Comparison of ENCODE assay signal across 23 mouse cellular contexts in genomic region chr13:63037906-63038305, GRCm38 (mm10).
DNase-seq lines count a peak whose midpoint lies in the region; ATAC-seq lines count a peak whose summit lies in the region.
"Had no signal": no experiment of that assay in that cellular context is flagged by ENCODE, and none has a peak within 500 bp of the region (broad histone marks: within the 10 kb centered on the region; RNA-seq: fewer than 3 reads in every experiment).

No protein-coding gene starts in this region.

- H3K4me1 ChIP-seq in kidney, embryonic 16.5 days (ENCODE audit: insufficient read depth, low read length) = peaks cover 14% of the 10 kb centered on the region
- peaks cover 22% of the 10 kb centered on the region for H3K4me1 ChIP-seq in lung, embryonic 15.5 days

- no peaks in the 10 kb centered on the region for H3K9me3 ChIP-seq in kidney, embryonic 16.5 days (ENCODE audit: low read length)
- no peaks in the 10 kb centered on the region for H3K9me3 ChIP-seq in lung, embryonic 15.5 days
- H3K9me3 ChIP-seq: heart, embryonic 10.5 days; hindbrain, embryonic 15.5 days; liver, embryonic 12.5 days had no signal

- no peak for ATAC-seq in kidney, embryonic 16.5 days (ENCODE audit: low FRiP score, low TSS enrichment)
- ATAC-seq in lung, embryonic 15.5 days (ENCODE audit: borderline replicate concordance, extremely low read depth, low FRiP score, low TSS enrichment) = no peak
- ATAC-seq: forebrain, postnatal 0 days; liver, embryonic 12.5 days had no signal

- H3K36me3 ChIP-seq in kidney, embryonic 16.5 days (ENCODE audit: insufficient read depth, low read length) = no peaks in the 10 kb centered on the region
- H3K36me3 ChIP-seq in lung, embryonic 15.5 days = no peaks in the 10 kb centered on the region
- H3K36me3 ChIP-seq: heart, embryonic 10.5 days; hindbrain, embryonic 15.5 days; liver, embryonic 12.5 days had no signal

- no peak overlapping the region for H3K4me3 ChIP-seq in kidney, embryonic 16.5 days (ENCODE audit: low read length)
- H3K4me3 ChIP-seq in lung, embryonic 15.5 days = no peak overlapping the region
- H3K4me3 ChIP-seq: heart, embryonic 10.5 days; hindbrain, embryonic 15.5 days; left cerebral cortex, adult 2 months; liver, embryonic 12.5 days had no signal

- H3K4me2 ChIP-seq in kidney, embryonic 16.5 days (replicated peaks; ENCODE audit: low read depth, low read length) = no peak overlapping the region
- no peak overlapping the region for H3K4me2 ChIP-seq in lung, embryonic 15.5 days
- H3K4me2 ChIP-seq: hindbrain, embryonic 15.5 days; liver, embryonic 12.5 days had no signal

- WGBS in kidney, embryonic 16.5 days = 63% methylated on average over 10 of the region's 10 CpGs
- WGBS in lung, embryonic 15.5 days = 35% methylated on average over 10 of the region's 10 CpGs

- peak; percentile 23 for DNase-seq in embryo, embryonic 11 days
- no peak for DNase-seq in embryo, embryonic 10 days (ENCODE audit: low spot score)
- peak; percentile 10 for DNase-seq in kidney, postnatal 14 days
- DNase-seq in lung, postnatal 36 days = no peak
- peak; percentile 29 for DNase-seq in Muller cell, postnatal 12 days (ENCODE audit: inconsistent ontology term)
- DNase-seq in liver = no peak
- DNase-seq: adrenal gland, postnatal 14 days; cerebellum, adult 2 months; cerebellum, postnatal 25 days; forebrain, postnatal 0 days; gastrocnemius, postnatal 36 days; heart, postnatal 4 days; lung, adult 18-20 months; midbrain, embryonic 14.5 days; right cerebral cortex, postnatal 4 days; thymus, adult 18-20 months; thymus, postnatal 36 days had no signal

- no peak overlapping the region for H3K27ac ChIP-seq in kidney, embryonic 16.5 days (ENCODE audit: low read length)
- H3K27ac ChIP-seq in lung, embryonic 15.5 days = peak overlapping the region; percentile 81
- H3K27ac ChIP-seq: heart, embryonic 10.5 days; hindbrain, embryonic 15.5 days; left cerebral cortex, adult 2 months; liver, embryonic 12.5 days had no signal

- no peaks in the 10 kb centered on the region for H3K27me3 ChIP-seq in kidney, embryonic 16.5 days (ENCODE audit: insufficient read depth, low read length)
- H3K27me3 ChIP-seq in lung, embryonic 15.5 days = no peaks in the 10 kb centered on the region
- H3K27me3 ChIP-seq: hindbrain, embryonic 15.5 days; liver, embryonic 12.5 days had no signal

- no peak overlapping the region for H3K9ac ChIP-seq in kidney, embryonic 16.5 days (replicated peaks; ENCODE audit: low read length)
- H3K9ac ChIP-seq in lung, embryonic 15.5 days = no peak overlapping the region
- H3K9ac ChIP-seq: forebrain, postnatal 0 days; hindbrain, embryonic 15.5 days; liver, embryonic 12.5 days had no signal

Comparison
In these comparisons a context has a peak if more than half of its experiments do, and no peak if none do; other contexts are left out.
1. DNase-seq: peak in embryo, embryonic 11 days (single experiment), kidney, postnatal 14 days (single experiment) and Muller cell, postnatal 12 days (single experiment); none in embryo, embryonic 10 days (single experiment), lung, postnatal 36 days (single experiment) and liver (single experiment).